Mouse (Mus musculus): Measurements from ENCODE around the gene Hyal3.

GRCm38 (mm10) chr9:107615035-107615434 is 34.4 kb downstream of the Hyal3 start:
- TF ChIP-seq CTCF (IDR thresholded peaks at IDR 0.05) (no peak), EP300 (IDR thresholded peaks at IDR 0.05) (no peak)

Data from lung, postnatal 0 days (tissue).